Mouse (Mus musculus): ENCODE measurements around the gene Cd209g.
"Not testable (repeated sequence)": the region's sequence is repeated elsewhere in the genome, so short reads cannot be mapped to it uniquely, and the experiment has no call there.

Cd209g gene

DNA sequence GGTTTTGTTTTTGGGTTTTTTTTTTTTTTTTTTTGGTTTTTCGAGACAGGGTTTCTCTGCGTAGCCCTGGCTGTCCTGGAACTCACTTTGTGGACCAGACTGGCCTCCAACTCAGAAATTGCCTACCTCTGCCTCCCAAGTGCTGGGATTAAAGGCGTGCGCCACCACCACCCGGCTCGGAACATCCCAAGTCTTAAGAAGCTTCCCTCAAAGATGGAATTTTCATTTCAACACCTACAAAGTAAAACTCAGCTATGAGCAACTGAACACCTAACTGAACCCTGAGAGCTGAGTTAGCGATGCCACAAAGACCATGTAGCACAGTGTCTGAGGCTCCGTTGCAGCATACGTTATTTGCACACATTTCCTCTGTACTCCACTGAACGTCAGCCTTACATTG, at the start of gene Cd209g:
Gene Cd209g (plus strand): TSS at position 301 of the 400 bp plus-strand sequence.
- DNase-seq (ENCODE audit: low spot score), result no peak

DNA sequence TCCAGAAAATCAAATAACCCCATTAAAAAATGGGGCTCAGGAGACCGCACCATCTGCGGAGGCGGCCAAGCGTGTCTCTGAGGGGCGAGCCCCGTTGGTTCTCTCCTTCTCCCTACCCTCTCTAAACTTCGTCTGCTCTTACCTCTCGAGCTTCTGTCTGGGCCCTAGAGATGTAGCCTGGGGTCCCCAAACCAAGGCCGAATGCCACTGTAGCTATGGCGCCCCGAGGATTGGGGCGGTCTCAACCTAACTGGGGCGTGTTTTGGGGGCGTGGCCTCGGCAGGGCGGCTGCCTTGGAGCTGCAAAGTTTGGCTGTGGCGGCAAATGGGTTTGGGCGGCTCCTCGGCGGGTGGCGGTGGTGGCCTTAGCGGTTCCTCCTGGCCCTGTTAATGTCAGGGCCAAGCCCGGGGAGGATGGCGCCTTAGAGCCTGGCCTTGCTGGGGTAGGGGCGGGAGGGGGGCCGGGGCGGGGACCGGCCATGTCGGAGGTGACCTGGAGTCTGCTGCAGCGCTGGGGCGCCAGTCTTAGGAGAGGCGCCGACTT, 46.6 kb upstream of the Cd209g start:
- DNase-seq (ENCODE audit: low spot score), result not testable (repeated sequence)

DNA sequence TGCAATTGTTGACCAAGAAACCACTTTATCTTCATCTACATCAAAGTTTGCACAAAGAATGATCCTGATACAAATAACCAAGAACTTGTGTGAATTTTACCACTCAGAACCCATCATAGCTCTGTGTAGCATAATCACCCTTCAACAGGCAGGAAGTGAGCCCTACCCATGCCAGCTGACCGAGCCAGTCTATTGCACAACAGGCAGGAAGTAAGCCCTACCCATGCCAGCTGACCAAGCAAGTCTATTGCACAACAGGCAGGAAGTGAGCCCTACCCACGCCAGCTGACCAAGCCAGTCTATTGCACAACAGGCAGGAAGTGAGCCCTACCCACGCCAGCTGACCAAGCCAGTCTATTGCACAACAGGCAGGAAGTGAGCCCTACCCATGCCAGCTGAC, 45.4 kb upstream of the Cd209g start:
- not testable (repeated sequence) for DNase-seq (ENCODE audit: low spot score)

DNA sequence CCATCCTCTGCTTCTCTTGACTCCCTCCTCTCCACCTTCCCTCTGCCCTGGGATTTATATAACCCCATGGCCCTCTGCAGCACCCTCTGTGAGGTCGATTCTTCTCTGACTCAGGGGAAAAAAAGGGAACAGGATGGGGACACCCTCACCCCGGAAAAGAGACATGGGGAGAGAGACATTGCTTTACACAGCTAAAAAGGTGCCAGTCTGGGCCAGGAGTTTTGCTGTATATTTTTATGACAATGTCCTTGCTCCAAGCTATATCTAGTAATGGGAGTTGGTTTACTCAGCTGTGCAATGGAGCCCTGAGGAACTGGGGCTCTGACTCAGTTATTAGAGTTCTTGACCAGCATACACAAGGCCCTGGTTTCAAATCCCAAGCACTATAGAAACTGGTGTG, 28.2 kb upstream of the Cd209g start, which contains the start of gene Cd209f:
Gene Cd209f (minus strand): TSS at position 101 of the 400 bp plus-strand sequence.
- not testable (repeated sequence) for DNase-seq (ENCODE audit: low spot score)

DNA sequence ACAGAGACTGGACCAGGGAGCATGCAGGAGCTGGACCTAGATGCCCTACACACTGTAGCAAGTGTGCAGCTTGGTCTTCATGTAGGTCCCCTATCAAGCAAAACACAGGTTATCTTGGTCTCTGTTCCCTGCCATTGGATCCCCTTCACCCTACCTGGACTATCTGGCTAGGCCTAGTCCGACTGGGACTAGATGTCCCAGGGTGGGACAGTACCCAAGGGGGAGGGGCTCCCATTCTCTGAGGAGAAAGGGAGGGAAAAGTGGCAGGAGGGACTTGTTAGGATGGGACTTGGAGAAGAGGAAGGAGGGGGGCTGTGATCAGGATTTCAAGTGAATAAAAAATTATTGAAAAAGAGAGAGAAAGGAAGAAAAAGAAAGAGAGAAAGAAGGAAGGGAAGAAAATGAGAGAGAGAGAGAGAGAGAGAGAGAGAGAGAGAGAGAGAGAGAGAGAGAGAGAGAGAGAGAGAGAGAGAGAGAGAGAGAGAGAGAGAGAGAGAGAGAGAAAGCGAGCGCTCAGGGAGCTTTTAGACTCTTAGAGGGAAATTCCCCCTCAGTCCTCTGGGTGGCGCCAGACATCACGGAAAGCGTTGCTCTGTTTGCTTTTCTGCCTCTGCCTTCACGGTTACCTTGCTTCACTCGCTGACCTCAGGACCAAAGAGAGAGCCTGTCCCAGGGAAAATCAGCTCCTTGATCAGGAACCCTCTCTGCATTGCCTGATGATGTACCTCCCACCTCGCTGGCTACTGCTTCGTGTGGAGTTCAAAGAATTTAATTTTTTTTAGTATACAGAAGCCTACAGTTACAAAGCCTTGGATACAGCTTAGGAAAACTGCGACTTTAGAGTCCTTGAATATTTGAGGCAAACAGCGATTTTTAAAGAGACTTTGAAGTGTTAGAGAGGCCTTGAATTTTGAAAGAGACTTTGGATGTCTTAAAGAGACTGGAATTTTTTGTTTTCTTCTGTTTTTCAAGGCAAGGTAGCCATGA, 6.1 kb downstream of the Cd209g start:
- peak; percentile 48 for DNase-seq (ENCODE audit: low spot score)

DNA sequence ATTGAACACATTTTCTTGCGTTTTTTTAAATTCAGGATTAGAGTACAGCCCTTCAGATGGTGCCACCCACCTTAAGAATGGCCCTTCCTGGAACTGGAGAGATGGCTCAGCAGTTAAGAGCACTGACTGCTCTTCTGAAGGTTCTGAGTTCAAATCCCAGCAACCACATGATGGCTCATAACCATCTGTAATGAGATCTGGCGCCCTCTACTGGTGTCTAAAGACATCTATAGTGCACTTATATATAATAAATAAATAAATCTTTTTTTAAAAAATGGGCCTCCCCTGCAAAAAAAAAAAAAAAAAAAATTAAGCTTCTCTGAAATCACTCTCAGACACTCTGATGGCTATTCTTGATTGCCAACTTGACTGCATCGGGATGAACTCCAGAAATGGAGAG, 7.8 kb downstream of the Cd209g start:
- DNase-seq (ENCODE audit: low spot score), result no peak

DNA sequence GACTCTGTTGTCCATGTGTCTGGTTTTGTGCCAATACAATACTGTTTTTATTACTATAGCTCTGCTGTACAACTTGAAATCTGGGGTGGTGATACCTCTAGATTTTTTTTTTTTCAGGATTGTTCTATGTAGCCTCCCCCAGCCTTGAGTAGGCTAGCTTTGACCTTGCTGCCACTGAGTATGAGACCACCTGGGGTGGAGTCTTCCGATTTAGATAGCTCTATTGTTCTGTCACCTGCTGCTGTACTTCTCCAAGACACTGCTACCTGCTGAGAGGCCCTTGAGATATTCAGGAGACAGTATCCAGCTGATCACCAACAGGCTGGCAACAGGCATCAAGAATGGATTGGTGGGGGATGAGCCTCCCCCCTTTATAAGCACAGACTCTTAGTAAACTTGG, 13.4 kb downstream of the Cd209g start:
- DNase-seq (ENCODE audit: low spot score), result no peak

DNA sequence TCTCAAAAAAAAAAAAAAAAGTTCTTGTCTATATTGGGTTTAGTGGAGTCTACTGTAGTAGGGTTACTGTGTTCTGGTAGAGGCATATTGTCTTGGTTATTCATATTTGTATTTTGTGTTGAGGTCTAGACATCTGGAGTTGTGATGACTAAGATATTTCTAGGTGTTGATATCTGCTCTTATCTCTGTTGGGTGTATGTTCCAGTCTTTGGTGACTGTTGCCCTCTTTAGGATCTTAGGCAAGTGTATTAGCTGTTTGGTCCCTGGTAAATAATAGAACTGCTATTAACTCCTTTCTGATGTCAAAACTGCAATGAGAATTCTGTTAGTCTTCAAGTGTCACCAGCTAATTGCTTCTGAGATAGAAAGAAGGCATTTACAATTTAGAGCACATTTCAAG, 21.0 kb downstream of the Cd209g start:
- no peak for DNase-seq (ENCODE audit: low spot score)

DNA sequence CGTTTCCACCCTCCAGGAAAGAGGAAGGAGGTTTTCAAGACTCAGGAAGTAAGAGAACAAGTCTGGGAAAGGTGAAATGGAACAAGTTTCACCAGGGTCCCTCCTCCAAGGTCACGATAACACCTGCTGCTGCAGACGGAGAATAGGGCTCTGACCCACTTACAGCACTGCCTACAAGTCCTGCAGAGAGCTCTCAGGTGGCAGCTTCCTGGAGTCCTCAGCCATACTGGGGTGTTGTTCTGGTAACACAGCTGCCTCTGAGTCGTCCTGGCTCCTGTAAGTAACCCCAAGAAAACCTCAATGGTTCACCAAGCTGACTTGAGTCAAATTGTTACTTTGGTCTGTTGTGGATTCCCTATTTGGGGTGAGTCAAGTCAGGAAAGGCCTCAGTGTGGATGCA, 28.9 kb downstream of the Cd209g start:
- DNase-seq (ENCODE audit: low spot score), result no peak

DNA sequence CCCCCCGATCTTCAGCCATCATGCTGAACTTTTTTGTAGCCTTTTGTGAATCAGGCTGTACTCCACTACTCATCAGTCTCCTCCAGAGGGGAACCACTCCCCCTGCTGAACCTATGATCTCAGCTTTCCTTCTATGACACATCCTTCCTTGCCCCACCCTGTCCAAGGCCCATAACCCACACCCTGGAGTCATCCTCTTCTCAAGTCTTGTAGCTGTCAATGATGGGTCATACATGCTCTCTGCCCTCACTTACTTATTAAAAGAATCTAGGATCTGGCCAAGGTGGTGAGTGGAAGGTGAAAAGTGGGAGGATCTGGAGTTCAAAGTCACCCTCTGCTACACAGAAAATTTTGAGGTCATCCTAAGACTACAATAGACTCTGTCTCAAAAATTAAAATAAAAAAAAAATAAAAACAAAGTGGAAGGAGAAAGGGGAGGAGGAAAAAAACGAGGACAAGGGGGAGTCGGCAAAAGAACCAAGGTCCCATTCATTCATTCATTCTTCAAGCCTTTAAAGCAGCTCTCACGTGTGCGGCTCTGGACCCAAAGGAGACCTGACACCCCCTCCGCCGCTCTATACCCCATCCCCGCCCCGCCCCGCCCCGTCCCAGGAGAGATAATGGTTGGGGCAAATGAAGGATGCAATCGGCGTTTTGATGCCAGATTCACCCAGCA, 31.4 kb downstream of the Cd209g start:
- no peak for DNase-seq (ENCODE audit: low spot score)

DNA sequence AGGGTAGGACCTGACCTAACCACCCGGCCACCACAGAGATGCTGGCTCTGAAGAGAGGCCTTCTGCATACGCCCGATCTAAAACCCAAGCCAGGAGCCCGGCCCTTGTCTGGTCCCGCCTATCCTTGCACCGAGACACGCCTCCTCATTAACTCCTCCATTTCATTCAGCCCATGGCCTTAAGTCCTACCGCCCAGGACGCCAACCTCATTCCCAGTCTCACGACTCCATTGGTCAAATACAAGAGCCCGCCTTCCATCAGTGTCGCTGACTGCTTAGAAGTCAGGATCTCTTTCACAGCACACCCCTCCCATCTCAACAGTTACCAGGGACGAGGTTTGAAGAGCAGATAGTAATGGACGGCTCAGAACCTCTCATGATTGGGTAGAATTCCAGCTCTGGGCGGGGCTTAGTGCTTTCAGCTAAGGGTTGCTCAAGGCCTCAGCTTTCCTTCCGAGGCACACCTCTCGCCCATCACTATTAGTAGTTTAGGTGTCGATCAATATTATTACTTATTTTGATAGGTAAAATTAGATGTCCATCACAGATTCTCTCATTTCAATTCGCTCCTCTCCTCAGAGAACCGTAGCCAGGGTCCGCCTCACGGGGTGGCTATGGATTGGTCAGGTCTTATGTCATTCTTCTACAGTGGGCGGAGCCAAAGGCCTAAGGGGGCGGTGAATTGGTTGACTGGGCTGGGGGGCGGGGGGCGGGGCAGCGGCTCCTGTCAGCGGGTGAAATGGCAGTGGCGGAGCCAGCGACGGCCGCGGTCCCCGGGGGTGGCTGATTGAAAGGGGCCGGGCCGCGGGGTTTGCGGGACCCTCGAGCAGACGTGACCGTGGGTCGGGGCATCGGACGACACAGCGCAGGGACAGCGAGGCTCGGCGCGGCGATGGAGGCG, 32.2 kb downstream of the Cd209g start, which contains the start of gene Evi5l:
Gene Evi5l (plus strand): TSS at position 716 of the 900 bp plus-strand sequence.
- peak; percentile 99 for DNase-seq (ENCODE audit: low spot score)

DNA sequence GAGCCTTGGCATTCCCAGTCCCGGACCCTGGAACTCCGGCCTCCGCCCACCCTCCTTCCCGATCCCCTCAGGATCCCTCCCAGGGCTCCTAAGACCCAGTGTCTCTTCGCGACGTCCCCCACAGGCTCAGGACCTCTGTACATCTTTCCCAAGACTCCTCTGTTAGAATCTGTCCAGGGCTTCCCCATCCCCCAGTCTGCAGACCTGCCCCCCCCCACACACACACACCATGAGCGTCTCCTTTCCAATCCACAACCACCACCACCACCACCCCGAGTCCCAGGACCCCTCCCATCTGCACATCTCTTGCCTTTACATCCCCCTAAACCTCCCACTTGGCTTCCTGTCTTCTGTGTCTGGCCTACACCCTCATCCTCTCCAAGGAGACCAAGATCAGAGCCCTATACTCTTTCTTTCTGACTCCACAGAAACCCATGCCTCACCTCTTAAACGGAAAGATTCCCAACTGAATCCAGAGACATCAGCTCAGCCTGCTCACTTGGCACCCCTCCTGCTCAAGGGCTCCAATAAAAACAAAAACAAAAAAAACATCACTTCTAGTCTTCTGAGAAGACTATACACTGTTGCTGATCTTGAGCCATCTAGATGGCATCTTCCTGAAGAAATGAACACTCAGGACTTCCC, 33.1 kb downstream of the Cd209g start:
- no peak for DNase-seq (ENCODE audit: low spot score)

DNA sequence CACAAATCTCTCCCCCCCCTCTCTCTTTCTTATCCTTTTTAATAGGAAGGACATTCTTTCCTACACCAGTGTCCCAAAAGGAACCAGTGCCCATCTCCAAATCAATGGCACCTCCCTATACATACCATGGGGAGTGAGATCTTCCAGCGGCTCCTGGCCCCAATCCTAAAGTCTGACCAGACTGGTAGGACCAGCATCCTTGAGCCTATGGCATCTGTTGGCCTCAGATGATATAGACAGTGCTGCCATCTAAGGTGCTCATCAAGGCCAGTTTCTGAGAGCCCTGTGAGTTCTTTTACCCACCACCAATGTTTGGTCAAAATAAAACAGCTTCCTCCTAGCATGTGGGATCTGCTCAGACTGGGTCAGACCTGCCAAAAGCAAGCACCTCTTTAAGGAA, 34.0 kb downstream of the Cd209g start:
- no peak for DNase-seq (ENCODE audit: low spot score)

DNA sequence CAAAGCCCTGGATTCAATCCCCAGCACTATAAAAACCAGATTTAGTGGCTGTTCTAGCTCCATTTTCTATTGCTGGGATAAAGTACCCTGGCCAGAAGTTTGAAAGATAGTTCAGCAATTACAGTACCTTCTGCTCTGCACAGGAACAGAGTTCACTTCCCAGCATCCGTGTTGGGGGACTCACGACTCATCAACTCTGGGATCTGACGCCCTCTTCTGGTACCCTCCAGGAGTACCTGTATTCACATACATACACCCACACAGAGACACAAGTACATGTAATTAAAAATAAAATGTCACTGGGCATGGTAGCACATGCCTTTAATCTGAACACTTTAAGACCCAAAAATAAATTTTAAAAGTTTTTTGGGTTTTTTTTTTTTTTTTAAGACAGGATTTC, 38.6 kb downstream of the Cd209g start:
- no peak for DNase-seq (ENCODE audit: low spot score)

DNA sequence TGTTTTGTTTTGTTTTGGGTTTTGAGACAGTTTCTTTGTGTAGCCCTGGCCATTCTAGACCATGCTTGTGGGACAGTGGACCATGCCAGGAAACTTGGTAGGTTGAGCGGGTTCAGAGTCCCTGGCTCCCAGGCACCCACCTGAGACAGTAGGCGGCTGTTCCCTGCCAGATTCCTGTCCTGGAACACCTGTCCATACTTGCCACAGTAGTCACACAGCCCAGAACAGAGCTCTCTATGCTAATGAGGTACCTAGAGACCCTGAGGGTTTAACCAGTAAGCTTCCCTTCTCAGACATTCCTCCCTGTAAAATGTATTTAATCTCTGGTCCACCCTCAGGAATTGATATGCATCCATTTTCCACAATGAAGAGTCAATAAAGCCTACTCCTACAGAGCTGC, 40.1 kb downstream of the Cd209g start:
- DNase-seq (ENCODE audit: low spot score), result no peak

DNA sequence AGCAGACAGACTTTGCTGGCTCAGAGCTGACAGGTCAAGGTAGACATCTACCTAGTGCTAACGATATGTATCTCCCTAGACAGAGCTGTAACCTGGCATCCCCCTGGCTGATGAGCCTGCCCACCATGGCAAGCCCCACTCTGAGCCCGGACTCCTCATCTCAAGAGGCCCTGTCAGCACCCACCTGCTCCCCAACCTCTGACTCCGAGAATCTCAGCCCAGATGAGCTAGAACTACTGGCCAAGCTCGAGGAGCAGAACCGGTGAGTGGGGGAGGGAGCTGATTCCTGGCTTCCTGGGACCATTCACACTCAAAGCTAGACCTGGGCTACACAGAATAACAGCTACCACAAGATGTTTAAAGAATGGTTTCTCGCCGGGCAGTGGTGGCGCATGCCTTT, 49.5 kb downstream of the Cd209g start:
- DNase-seq (ENCODE audit: low spot score), result no peak

DNA sequence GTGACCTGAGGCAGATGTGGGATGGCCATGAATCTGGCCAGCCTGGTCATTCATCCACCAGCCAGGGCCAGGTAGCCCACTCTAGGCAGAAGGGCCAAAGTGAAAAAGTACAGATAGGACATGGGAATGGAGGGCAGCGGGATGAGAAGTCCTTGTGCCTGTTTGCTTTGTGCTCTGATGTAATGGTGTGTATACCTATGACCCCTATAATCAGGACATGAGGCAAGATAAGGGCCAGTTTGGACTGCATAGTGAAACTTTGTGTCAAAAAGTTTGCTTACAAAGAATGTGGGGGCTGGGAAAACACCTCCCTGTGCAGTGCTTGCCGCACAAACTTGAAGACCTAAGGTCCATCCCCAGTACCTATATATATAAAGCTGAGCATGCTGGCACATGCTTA, 52.3 kb downstream of the Cd209g start:
- no peak for DNase-seq (ENCODE audit: low spot score)
